Mouse (Mus musculus) frontal cortex, postnatal 36 days (tissue): ENCODE results near the gene Ace.
"Not testable (repeated sequence)": the region's sequence is repeated elsewhere in the genome, so short reads cannot be mapped to it uniquely, and the experiment has no call there.

ENCODE experiments used
- DNase-seq, 2 experiments: peaks; one replicate each; pipeline ENCODE4 v3.0.0; 2022; ENCODE audit warnings: low spot score in 2 of 2

Gene Ace

GRCm38 (mm10) chr11:105994375-105994774 lies 26.6 kb downstream of the Ace start, which contains the start of gene Ace3:
Ace3 (plus strand) TSS chr11:105994675.
- no peak for DNase-seq

- DNase-seq, result no peak
Observed at GRCm38 (mm10) chr11:106000062-106000461, 32.3 kb downstream of the Ace start.

GRCm38 (mm10) chr11:106001718-106002117 lies 34.0 kb downstream of the Ace start:
- DNase-seq, result peak in 1 of 2 experiments; percentile 43

GRCm38 (mm10) chr11:106004576-106004975 lies 36.8 kb downstream of the Ace start:
- DNase-seq, result no peak

- DNase-seq, result no peak
Observed at GRCm38 (mm10) chr11:106005970-106006369, 38.2 kb downstream of the Ace start.

GRCm38 (mm10) chr11:106007821-106008220 lies 40.1 kb downstream of the Ace start, which contains the start of gene Kcnh6:
Kcnh6 (plus strand) TSS chr11:106008124.
- no peak for DNase-seq

GRCm38 (mm10) chr11:106012711-106013110 lies 45.0 kb downstream of the Ace start:
- DNase-seq, result no peak

GRCm38 (mm10) chr11:106013556-106014225 lies 45.9 kb downstream of the Ace start:
- DNase-seq, result peak in 1 of 2 experiments; percentile 51

GRCm38 (mm10) chr11:106016440-106016839 lies 48.7 kb downstream of the Ace start:
- peak in 1 of 2 experiments; percentile 28 for DNase-seq

GRCm38 (mm10) chr11:106020051-106020763 lies 52.5 kb downstream of the Ace start:
- peak; percentile 58 to 61 for DNase-seq

- DNase-seq, result no peak
Observed at GRCm38 (mm10) chr11:106025774-106026173, 58.0 kb downstream of the Ace start.

GRCm38 (mm10) chr11:106026465-106027151 lies 58.9 kb downstream of the Ace start:
- DNase-seq, result peak; percentile 69 to 77

GRCm38 (mm10) chr11:106027607-106028006 lies 59.9 kb downstream of the Ace start:
- no peak for DNase-seq

GRCm38 (mm10) chr11:106032074-106032473 lies 64.3 kb downstream of the Ace start:
- not testable (repeated sequence) for DNase-seq

- DNase-seq, result no peak
Observed at GRCm38 (mm10) chr11:106033491-106033919, 65.8 kb downstream of the Ace start.

GRCm38 (mm10) chr11:106034986-106035385 lies 67.2 kb downstream of the Ace start:
- DNase-seq, result no peak

GRCm38 (mm10) chr11:106036548-106037417 lies 69.0 kb downstream of the Ace start, which contains the start of gene Dcaf7:
Dcaf7 (plus strand) TSS chr11:106036872.
- peak; percentile 100 for DNase-seq

GRCm38 (mm10) chr11:106037418-106037751 lies 69.6 kb downstream of the Ace start:
- peak; percentile 53 to 83 for DNase-seq
